Mouse (Mus musculus) kidney, postnatal 14 days (tissue): ENCODE data around the gene Metrn.

Source experiments
- DNase-seq: peaks from one replicate; pipeline ENCODE4 v3.0.0; 2022; ENCODE audit warnings: mixed read lengths

Metrn gene

DNA sequence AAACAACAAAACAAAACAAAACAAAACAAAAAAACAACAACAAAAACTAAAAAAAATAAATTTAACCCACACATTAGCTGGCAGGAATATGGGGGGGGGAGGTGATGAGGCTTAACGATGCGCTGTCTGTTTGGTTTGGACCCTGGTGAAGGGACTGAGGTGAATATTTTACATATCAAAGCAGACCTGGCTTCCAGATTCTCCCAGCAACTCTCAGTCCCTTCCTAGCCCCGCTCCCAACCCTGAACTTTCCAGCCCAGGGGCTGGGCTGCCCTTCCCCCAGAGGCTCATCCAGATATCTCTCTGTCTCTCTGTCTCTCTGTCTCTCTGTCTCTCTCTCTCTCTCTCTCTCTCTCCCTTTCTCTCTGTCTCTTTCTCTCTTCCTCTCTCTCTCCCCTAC is 34.3 kb downstream of the Metrn start:
- no peak for DNase-seq

DNA sequence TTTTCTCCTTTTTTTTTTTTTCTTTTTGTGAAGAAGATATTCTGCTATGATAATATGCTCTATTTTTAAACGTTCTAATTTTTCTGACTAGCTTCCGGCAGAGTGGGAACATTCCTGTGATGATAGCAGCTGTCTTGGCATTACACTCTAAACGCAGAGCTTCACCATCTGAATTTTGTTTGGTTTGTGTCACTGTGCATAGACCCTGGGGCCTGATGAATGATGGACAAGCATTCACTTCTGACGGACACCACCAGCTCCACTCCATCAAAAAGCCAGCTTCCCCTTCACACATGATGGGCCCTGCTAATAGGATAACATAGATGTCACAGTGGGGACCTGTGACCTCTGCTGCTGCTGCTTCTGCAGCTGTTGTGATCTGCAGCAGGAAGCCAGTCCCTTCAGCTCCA is 35.4 kb downstream of the Metrn start:
- peak; percentile 30 for DNase-seq

GRCm38 (mm10) chr17:25760148-25760547 is 36.8 kb downstream of the Metrn start:
- no peak for DNase-seq

GRCm38 (mm10) chr17:25757691-25758090 is 39.2 kb downstream of the Metrn start:
- DNase-seq, result no peak

DNA sequence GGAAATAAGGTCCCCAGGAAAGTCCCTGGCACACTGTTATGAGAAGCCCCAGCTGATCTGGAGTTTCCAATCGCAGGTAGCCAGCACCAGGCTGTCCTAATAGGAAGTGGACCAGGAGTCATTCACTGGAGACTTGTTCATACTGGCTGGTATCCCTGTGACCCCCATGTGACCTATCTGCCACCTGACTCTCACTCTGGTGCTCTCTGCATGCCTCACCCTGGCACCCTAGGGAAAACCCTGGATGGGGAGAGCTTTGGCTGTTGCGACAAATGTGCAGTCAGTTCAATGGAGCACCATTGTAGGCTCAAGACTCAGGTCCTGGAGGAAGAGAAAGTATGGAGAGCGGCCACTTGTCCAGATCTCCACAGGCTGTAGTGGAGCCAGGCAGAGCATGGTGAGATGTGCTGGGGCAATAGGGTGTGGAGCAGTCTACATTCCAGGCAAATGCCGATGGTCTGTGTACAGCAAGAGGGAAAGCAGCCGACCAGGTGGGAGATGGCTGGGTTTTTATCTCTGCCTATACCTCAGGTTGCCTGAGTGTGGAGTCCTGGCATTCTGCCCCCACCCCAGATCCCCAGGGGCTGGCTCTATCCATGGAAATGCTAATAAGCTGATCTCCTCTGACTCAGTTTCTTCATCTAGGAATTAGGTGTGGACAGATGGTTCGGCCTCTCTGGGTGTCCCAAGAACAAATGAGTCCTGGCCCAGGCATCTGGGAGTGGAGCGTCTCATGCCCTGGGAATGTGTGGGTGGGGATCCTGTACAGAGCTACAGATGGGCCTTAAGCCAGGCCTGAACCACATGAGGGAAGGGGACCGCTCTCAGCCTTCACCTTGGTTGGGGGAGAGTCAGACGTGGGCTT is 40.3 kb downstream of the Metrn start:
- no peak for DNase-seq

GRCm38 (mm10) chr17:25755627-25756377 is 41.1 kb downstream of the Metrn start:
- DNase-seq, result no peak

DNA sequence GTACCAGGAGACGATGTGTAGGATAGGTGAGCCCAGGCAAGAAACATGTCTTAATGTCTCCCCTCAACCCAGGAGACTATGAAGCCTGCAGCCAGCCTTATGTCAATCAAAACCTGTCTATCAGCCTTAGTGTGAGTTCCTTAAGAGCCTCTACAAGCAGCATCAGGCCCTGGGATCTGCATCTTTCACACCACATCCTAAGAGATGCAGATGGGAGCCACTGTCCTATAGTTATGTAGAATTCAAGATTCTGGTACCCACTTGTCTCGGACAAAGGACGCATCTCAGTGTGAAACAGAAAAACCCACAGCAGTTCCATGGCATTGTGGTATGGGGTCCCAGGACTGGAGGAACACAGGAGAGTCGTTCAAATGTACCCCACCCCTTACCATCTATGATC is 41.9 kb downstream of the Metrn start:
- DNase-seq, result no peak

DNA sequence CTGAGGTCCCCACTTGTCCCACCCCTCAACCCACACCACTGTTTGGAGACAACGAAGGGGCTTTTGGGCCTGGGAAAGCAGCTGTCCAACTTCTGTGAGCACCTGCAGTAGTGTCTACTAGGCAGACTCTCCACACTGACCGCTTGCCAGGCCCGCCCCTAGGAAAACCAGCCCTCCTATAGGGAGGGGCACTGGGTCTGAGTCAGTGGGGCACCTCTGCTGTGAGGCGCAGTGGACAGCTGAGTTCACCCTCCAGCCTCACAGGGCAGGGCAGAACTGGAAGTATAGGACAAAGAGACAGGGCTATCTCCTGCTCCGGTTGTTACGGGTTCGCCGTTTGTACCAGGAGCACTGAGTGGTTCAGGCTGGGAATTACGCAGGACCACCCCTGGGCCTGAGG is 42.7 kb downstream of the Metrn start, which contains the start of gene Msln:
Msln (minus strand) TSS at position 138 of the 400 bp plus-strand sequence.
- no peak for DNase-seq

DNA sequence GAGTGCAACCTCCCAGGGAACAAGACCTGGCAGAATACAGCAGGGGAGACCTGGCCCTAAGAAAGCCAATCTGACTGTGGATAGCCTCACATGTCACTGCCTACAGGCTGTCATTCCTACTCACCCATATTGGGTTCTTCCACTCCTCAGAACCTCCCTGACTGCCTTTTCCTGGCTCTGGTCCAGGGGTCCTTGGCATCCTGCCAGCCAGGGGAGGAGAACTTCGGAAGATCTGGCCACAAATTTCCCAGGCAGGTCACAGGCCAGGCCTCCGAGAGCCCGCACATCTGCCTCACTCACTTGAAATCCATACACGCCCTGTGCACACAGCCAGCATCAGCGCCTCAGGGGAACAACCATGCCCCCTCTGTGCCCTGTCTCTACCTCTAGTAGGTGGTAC is 45.5 kb downstream of the Metrn start:
- DNase-seq, result peak; percentile 59

DNA sequence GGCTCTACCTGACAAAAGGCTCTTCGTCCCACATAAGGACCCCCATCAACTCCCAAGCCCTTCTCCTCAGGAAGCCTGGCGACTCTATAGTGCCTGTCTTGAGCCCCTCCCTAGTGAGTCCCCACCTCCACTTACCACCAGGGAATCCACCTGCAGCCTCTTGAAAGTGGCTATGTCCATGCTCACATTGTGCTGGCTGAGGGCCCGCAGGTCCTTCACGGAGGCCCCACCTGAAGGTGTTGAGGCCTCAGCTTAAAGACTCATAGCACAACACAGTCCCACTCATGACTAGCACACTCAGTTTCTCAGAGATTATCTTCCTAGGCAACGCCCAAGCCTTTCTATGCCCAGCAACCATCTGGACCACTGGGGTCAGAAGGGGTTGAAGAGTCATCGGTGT is 47.6 kb downstream of the Metrn start:
- DNase-seq, result no peak

DNA sequence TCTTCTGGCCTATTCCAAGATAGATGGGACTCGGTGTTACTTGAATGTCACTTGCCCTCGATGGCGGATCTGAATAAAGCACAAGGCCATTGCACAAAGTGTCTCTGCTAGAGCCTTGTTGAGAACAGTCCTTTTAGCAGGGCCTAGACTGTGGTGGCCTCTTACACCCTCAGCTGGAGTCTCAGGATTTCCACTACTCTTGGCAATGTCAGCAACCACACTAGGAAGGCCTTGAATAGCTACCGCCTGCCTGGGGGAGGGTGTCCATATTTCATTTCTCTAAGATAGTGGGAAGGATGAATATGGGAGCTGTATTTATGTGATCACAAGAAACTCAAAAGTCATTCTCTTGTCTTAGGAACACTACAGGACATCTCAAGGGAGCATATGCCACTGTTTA is 48.7 kb downstream of the Metrn start:
- DNase-seq, result no peak

GRCm38 (mm10) chr17:25744311-25744710 is 52.6 kb downstream of the Metrn start:
- no peak for DNase-seq

- no peak for DNase-seq
Measured at GRCm38 (mm10) chr17:25743831-25744230, 53.1 kb downstream of the Metrn start.
